Mouse (Mus musculus) ES-E14 (cell line): Measurements from ENCODE around the gene Rnf207.

Experiments
- CHD2 ChIP-seq: IDR thresholded peaks from 2 replicates; pipeline ENCODE4 v1.6.1; 2014; ENCODE audit warnings: mild to moderate bottlenecking, low read depth, low read length, inconsistent platforms
- HCFC1 ChIP-seq: IDR thresholded peaks from 2 replicates; pipeline ENCODE4 v1.6.1; 2012; ENCODE audit warnings: low read length, inconsistent platforms, borderline replicate concordance; ENCODE audit not compliant: insufficient read depth
- MAFK ChIP-seq: IDR thresholded peaks from 2 replicates; pipeline ENCODE4 v1.6.1; 2014; ENCODE audit warnings: mild to moderate bottlenecking, low read depth, low read length, inconsistent platforms; ENCODE audit not compliant: insufficient read depth
- ZC3H11A ChIP-seq: IDR thresholded peaks from 2 replicates; pipeline ENCODE4 v1.6.1; 2012; ENCODE audit warnings: low read depth, mild to moderate bottlenecking, inconsistent platforms, low read length, borderline replicate concordance

GRCm38 (mm10) chr4:152285505-152285904 is 33.3 kb downstream of the Rnf207 start:
- TF ChIP-seq MAFK (no peak), ZC3H11A (no peak), HCFC1 (no peak), CHD2 (no peak)
